ENCODE assay signal across 9 mouse cellular contexts in genomic region chr10:39926616-39927139, GRCm38 (mm10). TPM values are rescaled to one million over a fixed set of nuclear protein-coding genes. Genes with fewer than 3 reads are reported as not detected.
A peak's percentile ranks its signal among the peaks of the same experiment; 100 is the strongest.
DNase-seq lines count a peak whose midpoint lies in the region; ATAC-seq and TF ChIP-seq lines count a peak whose summit lies in the region.
"Had no signal": no experiment of that assay in that cellular context is flagged by ENCODE, and none has a peak within 500 bp of the region (broad histone marks: within the 10 kb centered on the region; RNA-seq: fewer than 3 reads in every experiment).

Gene Mfsd4b2, minus strand, starts transcription at chr10:39926923.

- no peaks in the 10 kb centered on the region for H3K4me1 ChIP-seq in heart, postnatal 0 days (ENCODE audit: control insufficient read depth, insufficient read depth)
- peaks cover 9% of the 10 kb centered on the region; the same call in 1 of the 2 replicates for H3K4me1 ChIP-seq in limb, embryonic 14.5 days (ENCODE audit: control insufficient read depth, insufficient read depth, low read length)
- H3K4me1 ChIP-seq in olfactory bulb, adult 2 months (ENCODE audit: control insufficient read depth, insufficient read depth, low read length) = peaks cover 3% of the 10 kb centered on the region

- no peaks in the 10 kb centered on the region for H3K27me3 ChIP-seq in heart, postnatal 0 days (ENCODE audit: control insufficient read depth, insufficient read depth, low read length)
- peaks cover 15% of the 10 kb centered on the region for H3K27me3 ChIP-seq in limb, embryonic 14.5 days (ENCODE audit: control insufficient read depth, insufficient read depth, low read length)

- WGBS in heart, postnatal 0 days = under 1% methylated on average over 39 of the region's 41 CpGs
- under 1% methylated on average over 31 of the region's 41 CpGs for WGBS in limb, embryonic 14.5 days
- WGBS in olfactory bulb, adult 2 months = 2% methylated on average over 41 of the region's 41 CpGs

- no peaks in the 10 kb centered on the region for H3K9me3 ChIP-seq in heart, postnatal 0 days (replicated peaks; ENCODE audit: control insufficient read depth, low read length)
- H3K9me3 ChIP-seq in limb, embryonic 14.5 days (ENCODE audit: control insufficient read depth, low read length) = no peaks in the 10 kb centered on the region

- no peak for TF ChIP-seq EP300 in heart, postnatal 0 days (IDR thresholded peaks at IDR 0.05; ENCODE audit: low read depth)

- no peak for TF ChIP-seq POLR2A in limb, embryonic 14.5 days (IDR thresholded peaks at IDR 0.05; ENCODE audit: borderline replicate concordance, extremely low read depth, insufficient read depth, insufficient read length)
- TF ChIP-seq POLR2A in olfactory bulb, adult 2 months (IDR thresholded peaks at IDR 0.05; ENCODE audit: insufficient read depth, low read depth, low read length) = no peak

- H3K4me2 ChIP-seq in heart, postnatal 0 days (ENCODE audit: low read depth, low read length) = peak within 1 kb of the TSS; percentile 69
- peak within 1 kb of the TSS; percentile 89 for H3K4me2 ChIP-seq in limb, embryonic 14.5 days (replicated peaks; ENCODE audit: low read depth, low read length, severe bottlenecking)

- DNase-seq in left cerebral cortex, adult 2 months (ENCODE audit: extremely low spot score in 1 of 2, low spot score in 2 of 2) = peak in 1 of 2 experiments; percentile 8
- no peak for DNase-seq in left cerebral cortex, postnatal 25 days (ENCODE audit: low spot score in 2 of 2)
- DNase-seq in embryo, embryonic 10 days (ENCODE audit: low spot score) = peak; percentile 48
- peak; percentile 39 for DNase-seq in heart, postnatal 0 days (ENCODE audit: low spot score)
- DNase-seq in limb, embryonic 14.5 days (ENCODE audit: low spot score) = no peak
- no peak for DNase-seq in left cerebral cortex, postnatal 36 days (ENCODE audit: low spot score in 2 of 2)
- DNase-seq in MN1 (ENCODE audit: low spot score) = no peak

- no peak within 1 kb of the TSS for H3K27ac ChIP-seq in left cerebral cortex, adult 2 months
- H3K27ac ChIP-seq in heart, postnatal 0 days (ENCODE audit: low read depth) = no peak within 1 kb of the TSS
- H3K27ac ChIP-seq in limb, embryonic 14.5 days (replicated peaks; ENCODE audit: low read depth, low read length) = no peak within 1 kb of the TSS
- H3K27ac ChIP-seq in olfactory bulb, adult 2 months (ENCODE audit: insufficient read depth, low read depth, low read length) = no peak within 1 kb of the TSS

- peak; percentile 53; the same call in 1 of the 2 replicates for ATAC-seq in heart, postnatal 0 days (ENCODE audit: insufficient read depth, low read depth)
- no peak for ATAC-seq in limb, embryonic 14.5 days (ENCODE audit: low FRiP score, low read depth)

- no peak for TF ChIP-seq CTCF in left cerebral cortex, adult 2 months (IDR thresholded peaks at IDR 0.05)
- TF ChIP-seq CTCF in heart, postnatal 0 days (IDR thresholded peaks at IDR 0.05; ENCODE audit: low read depth) = peak; percentile 24
- TF ChIP-seq CTCF in olfactory bulb, adult 2 months (IDR thresholded peaks at IDR 0.05; ENCODE audit: insufficient read depth, low read depth, low read length) = no peak

- intact Hi-C loops in left cerebral cortex, adult 2 months (cut with DNase I) = loop anchor here (1.0 kb wide), 1 partner anchor 34 kb away; no protein-coding TSS in a partner anchor
- intact Hi-C loops in left cerebral cortex, postnatal 25 days (cut with DNase I) = no loop called here
- intact Hi-C loops in left cerebral cortex, postnatal 36 days (cut with DNase I) = no loop called here

- peak within 1 kb of the TSS; percentile 38 for H3K4me3 ChIP-seq in left cerebral cortex, adult 2 months
- H3K4me3 ChIP-seq in heart, postnatal 0 days (ENCODE audit: low read depth, low read length) = peak within 1 kb of the TSS; percentile 45
- H3K4me3 ChIP-seq in limb, embryonic 14.5 days (replicated peaks; ENCODE audit: low read length) = peak within 1 kb of the TSS; percentile 43
- H3K4me3 ChIP-seq in olfactory bulb, adult 2 months (ENCODE audit: insufficient read depth, low read depth, low read length) = peak within 1 kb of the TSS; percentile 27

- 0 out of 2 replicates have a peak within 1 kb of the TSS, but pooled peaks have one; percentile 30 for H3K9ac ChIP-seq in heart, postnatal 0 days (replicated peaks; ENCODE audit: low read depth, low read length)
- H3K9ac ChIP-seq in limb, embryonic 14.5 days (ENCODE audit: low read depth, low read length, severe bottlenecking) = peak within 1 kb of the TSS; percentile 52

- no peaks in the 10 kb centered on the region for H3K36me3 ChIP-seq in heart, postnatal 0 days (replicated peaks; ENCODE audit: control insufficient read depth, insufficient read depth, low read length)
- H3K36me3 ChIP-seq in limb, embryonic 14.5 days (ENCODE audit: control insufficient read depth, insufficient read depth, low read length) = no peaks in the 10 kb centered on the region

RNA-seq across cellular contexts. Expression of gene Mfsd4b2, which starts in this region (rescaled TPM):
- under 1 TPM; 0.35 to 0.38 TPM for total RNA-seq in left cerebral cortex, adult 2 months (2021)
- under 1 TPM; 0.32 to 0.34 TPM for total RNA-seq in left cerebral cortex, postnatal 25 days (2021)
- not detected in 2 replicates for total RNA-seq in heart, postnatal 0 days (2014; rRNA removed; ENCODE audit: low replicate concordance)
- not detected in 2 replicates for polyA plus RNA-seq in heart, postnatal 0 days (2015; fragmentation: Nextera tagmentation; extraction: Ambion mirVana)
- 0.03 and 0.08 TPM in 2 replicates for polyA plus RNA-seq in limb, embryonic 14.5 days (2012; rRNA removed)
- polyA plus RNA-seq in limb, embryonic 14.5 days (2014; fragmentation: Nextera tagmentation; extraction: Ambion mirVana) = not detected in 2 replicates
- polyA plus RNA-seq in olfactory bulb, adult 2 months (2012; ENCODE audit: insufficient read depth, insufficient read length, low replicate concordance, missing spikeins) = not detected in 2 replicates
- under 1 TPM; 0.18 to 0.47 TPM for total RNA-seq in left cerebral cortex, postnatal 36 days (2021)
- total RNA-seq: neutrophil, adult 5-6 weeks had no signal

Comparison
In these comparisons a context has a peak if more than half of its experiments do, and no peak if none do; other contexts are left out.
1. Peak in DNase-seq, ATAC-seq, H3K4me3 ChIP-seq, H3K9ac ChIP-seq and H3K4me2 ChIP-seq in heart, postnatal 0 days; RNA of the gene not detected or under 1 TPM.